Mouse (Mus musculus) C2C12 (cell line): Measurements from ENCODE around the gene Gm21987. TPM values are rescaled to one million over a fixed set of nuclear protein-coding genes. Genes with fewer than 3 reads are reported as not detected.
A peak's percentile ranks its signal among the peaks of the same experiment; 100 is the strongest.

ENCODE experiments used
- H3K27me3 ChIP-seq: one replicate; pipeline ENCODE4 v1.6.1; 2011; ENCODE audit not compliant: control insufficient read depth, insufficient read depth, insufficient read length
- H3K36me3 ChIP-seq: one replicate; pipeline ENCODE4 v1.6.1; 2011; ENCODE audit not compliant: control insufficient read depth, insufficient read depth
- H3K4me3 ChIP-seq: one replicate; pipeline ENCODE4 v1.5.1; 2011; ENCODE audit warnings: mild to moderate bottlenecking, control low read depth; ENCODE audit not compliant: poor library complexity, insufficient read depth, severe bottlenecking
- H3K79me2 ChIP-seq: one replicate; pipeline ENCODE4 v1.6.1; 2011; ENCODE audit not compliant: control insufficient read depth, insufficient read depth
- H3K79me3 ChIP-seq: one replicate; pipeline ENCODE4 v1.6.1; 2011; ENCODE audit warnings: low read depth, control low read depth
- H3ac ChIP-seq: one replicate; pipeline ENCODE3; 2011; ENCODE audit warnings: low read depth; ENCODE audit not compliant: control insufficient read depth, insufficient read length
- CEBPB ChIP-seq: IDR thresholded peaks from one replicate; pipeline ENCODE4 v1.6.1; 2011; ENCODE audit warnings: low read depth, mild to moderate bottlenecking, control low read depth, moderate library complexity
- CTCF ChIP-seq: IDR thresholded peaks from one replicate; pipeline ENCODE4 v1.5.1; 2011; ENCODE audit not compliant: control insufficient read depth, insufficient read depth, insufficient read length
- FOSL1 ChIP-seq: IDR thresholded peaks from one replicate; pipeline ENCODE4 v1.8.0; 2011; ENCODE audit warnings: mild to moderate bottlenecking, low read length; ENCODE audit not compliant: poor library complexity, insufficient read depth, severe bottlenecking
- MAX ChIP-seq: IDR thresholded peaks from one replicate; pipeline ENCODE4 v1.6.1; 2011; ENCODE audit warnings: mild to moderate bottlenecking, control low read depth
- MYOD1 ChIP-seq: IDR thresholded peaks from one replicate; pipeline ENCODE4 v1.6.1; 2011; ENCODE audit warnings: low read depth; ENCODE audit not compliant: control insufficient read depth, insufficient read length
- MYOG ChIP-seq: IDR thresholded peaks from one replicate; pipeline ENCODE4 v1.6.1; 2011; ENCODE audit not compliant: control insufficient read depth, insufficient read length; ENCODE audit errors: extremely low read depth
- USF1 ChIP-seq: IDR thresholded peaks from one replicate; pipeline ENCODE4 v1.6.1; 2011; ENCODE audit warnings: low read depth, mild to moderate bottlenecking, control low read depth, moderate library complexity
- polyA plus RNA-seq: library from polyadenylated mRNA; unstranded; fragments of >200 nt; fragmentation: generic; extraction: Trizol; gene quantifications from one replicate; pipeline ENCODE4 v1.2.1, GENCODE M21; 2012; ENCODE audit warnings: missing spikeins

Gm21987 gene
- polyA plus RNA-seq, 1 experiment = not detected

DNA sequence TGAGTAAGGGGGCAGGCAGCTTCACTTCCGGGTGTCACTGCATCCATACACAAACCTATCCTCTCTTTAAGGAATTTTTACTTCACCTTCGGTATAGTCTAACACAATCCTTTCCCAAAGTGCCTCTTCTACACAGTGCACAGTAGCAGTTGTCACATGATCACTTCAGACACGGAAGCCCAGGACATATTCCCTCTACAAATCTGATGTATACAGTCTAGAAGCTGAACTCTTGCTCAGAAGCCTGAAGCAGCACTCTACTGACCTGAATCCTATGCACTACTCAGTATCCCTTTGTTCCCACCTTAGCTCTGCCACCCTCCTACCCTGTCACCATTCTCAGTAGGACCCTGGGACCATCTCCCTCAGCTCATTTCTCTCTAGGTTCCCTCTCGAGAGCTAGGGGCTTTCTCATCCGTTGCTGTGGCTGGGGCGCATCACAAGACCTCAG is 38.4 kb downstream of the Gm21987 start:
- Histone ChIP-seq H3K79me3 (no peaks in the 10 kb centered on the region), H3K4me3 (no peak overlapping the region), H3ac (no peak overlapping the region), H3K79me2 (no peaks in the 10 kb centered on the region), H3K36me3 (no peaks in the 10 kb centered on the region), H3K27me3 (no peaks in the 10 kb centered on the region)
- TF ChIP-seq MYOG = no peak
- TF ChIP-seq MAX = no peak
- TF ChIP-seq MYOD1 = no peak
- no peak for TF ChIP-seq FOSL1
- TF ChIP-seq USF1 = no peak
- TF ChIP-seq CTCF = no peak
- no peak for TF ChIP-seq CEBPB

DNA sequence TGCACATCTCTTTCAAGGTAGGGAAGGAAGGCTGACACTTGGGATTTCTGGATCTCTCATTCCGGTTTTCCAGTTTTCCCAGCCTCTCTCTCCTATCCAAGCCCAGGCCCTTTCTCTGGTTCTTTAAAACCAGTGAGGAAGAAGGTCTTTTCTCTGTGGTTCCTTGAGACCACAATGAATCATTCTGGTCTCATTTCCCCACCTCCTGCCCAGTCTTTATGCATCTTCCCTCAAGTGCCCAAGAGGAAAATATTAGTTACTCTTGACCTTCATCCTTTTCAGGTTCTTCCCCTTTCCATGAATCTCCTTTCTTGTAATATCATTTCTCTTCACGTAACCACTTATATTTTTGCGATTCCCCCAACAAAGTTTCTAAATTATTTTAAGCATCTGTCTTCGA is 38.9 kb downstream of the Gm21987 start:
- TF ChIP-seq CEBPB (no peak), MAX (no peak), USF1 (no peak), MYOG (no peak), CTCF (no peak), MYOD1 (no peak), FOSL1 (no peak)
- Histone ChIP-seq H3ac (no peak overlapping the region), H3K27me3 (no peaks in the 10 kb centered on the region), H3K4me3 (no peak overlapping the region), H3K79me2 (no peaks in the 10 kb centered on the region), H3K36me3 (no peaks in the 10 kb centered on the region), H3K79me3 (no peaks in the 10 kb centered on the region)

DNA sequence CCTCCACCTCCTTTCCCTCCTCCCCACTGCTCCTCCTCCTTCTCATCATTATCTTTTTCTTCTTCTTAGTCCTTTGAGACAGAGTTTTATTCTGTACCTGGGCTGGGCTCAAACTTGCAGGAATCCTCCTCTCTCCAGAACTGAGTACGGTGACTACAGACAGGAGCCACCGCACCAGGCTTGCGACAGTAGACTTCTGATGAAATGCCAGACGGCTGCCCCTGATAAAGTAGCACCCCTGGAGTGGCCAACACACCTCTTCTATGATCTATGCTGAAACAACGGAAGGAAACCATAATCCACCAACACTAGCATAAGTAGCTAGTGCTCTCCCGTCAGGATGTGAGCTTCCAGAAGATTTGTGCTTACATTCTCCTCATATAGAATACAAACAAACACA is 40.5 kb downstream of the Gm21987 start:
- Histone ChIP-seq H3K27me3 (no peaks in the 10 kb centered on the region), H3K79me2 (no peaks in the 10 kb centered on the region), H3ac (no peak overlapping the region), H3K4me3 (no peak overlapping the region), H3K36me3 (no peaks in the 10 kb centered on the region), H3K79me3 (no peaks in the 10 kb centered on the region)
- no peak for TF ChIP-seq CEBPB
- no peak for TF ChIP-seq MYOD1

DNA sequence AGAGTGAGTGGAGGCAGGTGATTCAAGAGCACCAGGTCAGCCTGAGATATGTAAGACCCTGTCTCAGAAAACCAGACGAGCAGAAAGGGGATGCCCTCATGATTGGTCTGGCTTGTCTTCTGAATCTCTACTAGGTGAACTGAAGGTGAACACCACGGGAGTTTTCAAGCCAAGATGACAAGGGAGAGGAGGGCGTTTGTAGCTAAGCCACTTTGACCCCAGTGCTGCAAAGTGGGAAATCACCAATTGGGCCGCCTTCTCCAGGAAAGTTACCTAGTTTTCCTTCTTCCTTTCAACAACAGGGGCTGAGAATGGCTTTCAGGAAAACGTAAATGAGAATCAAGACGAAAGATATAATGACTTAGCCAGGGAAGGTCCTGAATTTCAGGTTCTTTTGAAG is 41.9 kb downstream of the Gm21987 start:
- Histone ChIP-seq H3K79me3 (no peaks in the 10 kb centered on the region), H3K36me3 (no peaks in the 10 kb centered on the region)

DNA sequence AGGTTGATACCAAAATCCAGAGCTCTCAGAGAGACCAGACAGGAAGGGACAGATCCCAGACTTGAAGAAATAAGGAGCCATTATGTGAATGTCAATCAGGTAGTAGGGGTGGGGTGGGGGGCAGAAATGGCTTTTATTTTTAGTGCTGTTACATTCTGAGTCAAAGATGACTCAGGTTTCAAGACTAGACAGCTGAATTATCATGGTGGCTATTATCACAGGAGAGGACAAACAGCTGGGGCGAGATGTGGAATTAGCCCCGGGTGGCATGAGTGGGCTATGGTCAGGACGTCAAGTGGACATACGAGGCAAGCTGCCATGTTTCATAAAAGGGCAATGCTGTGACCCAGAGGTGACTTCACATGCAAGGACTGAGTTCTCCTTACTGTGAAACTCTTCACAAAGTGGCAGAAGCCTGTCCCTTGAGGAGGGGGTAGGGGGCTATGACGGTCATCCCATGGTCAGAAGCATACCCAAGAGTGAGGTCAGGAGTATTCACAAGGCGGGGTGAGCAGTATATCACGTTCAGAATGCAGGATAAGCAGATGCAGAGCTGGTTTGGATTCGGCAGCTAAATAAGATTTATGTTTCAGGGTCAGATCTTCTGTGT is 42.5 kb downstream of the Gm21987 start:
- Histone ChIP-seq H3K79me2 (no peaks in the 10 kb centered on the region), H3K36me3 (no peaks in the 10 kb centered on the region), H3K27me3 (no peaks in the 10 kb centered on the region), H3K79me3 (no peaks in the 10 kb centered on the region), H3ac (no peak overlapping the region), H3K4me3 (no peak overlapping the region)
- no peak for TF ChIP-seq FOSL1
- no peak for TF ChIP-seq CTCF
- no peak for TF ChIP-seq MYOG
- peak; percentile 93 for TF ChIP-seq MYOD1

More for the DNA sequence above, 41.9 kb downstream of the Gm21987 start:
- no peaks in the 10 kb centered on the region for H3K79me2 ChIP-seq
- H3K4me3 ChIP-seq = no peak overlapping the region
- TF ChIP-seq MYOG = no peak
- no peak for TF ChIP-seq USF1
- TF ChIP-seq FOSL1 = no peak
- no peak for TF ChIP-seq MAX
- no peak for TF ChIP-seq MYOD1
- TF ChIP-seq CEBPB = no peak
- TF ChIP-seq CTCF = no peak
- H3ac ChIP-seq = no peak overlapping the region
- no peaks in the 10 kb centered on the region for H3K27me3 ChIP-seq

DNA sequence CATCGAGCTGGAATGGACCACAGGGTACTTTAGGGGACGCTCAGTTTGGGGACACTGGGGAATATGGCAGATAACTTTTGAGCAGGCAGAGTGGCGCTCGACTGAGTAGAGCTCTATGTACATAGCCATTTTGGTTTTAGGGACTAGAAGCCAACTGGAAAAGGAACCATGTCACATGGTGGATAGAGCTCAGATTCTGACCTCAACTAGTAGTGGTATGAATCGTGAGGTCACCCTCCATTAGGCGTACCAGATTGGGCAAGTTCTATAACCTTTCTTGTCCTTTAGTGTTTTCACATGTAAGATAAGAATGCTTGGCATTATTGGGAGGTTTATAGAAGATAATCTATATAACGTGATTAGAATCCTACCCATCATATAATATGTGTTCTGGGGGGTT is 43.5 kb downstream of the Gm21987 start:
- H3ac ChIP-seq = no peak overlapping the region
- TF ChIP-seq FOSL1 (no peak), CTCF (no peak), USF1 (no peak)
- H3K4me3 ChIP-seq = no peak overlapping the region

More for the DNA sequence above, 43.5 kb downstream of the Gm21987 start:
- H3K27me3 ChIP-seq = no peaks in the 10 kb centered on the region
- no peaks in the 10 kb centered on the region for H3K36me3 ChIP-seq
- no peaks in the 10 kb centered on the region for H3K79me3 ChIP-seq
- H3K79me2 ChIP-seq = no peaks in the 10 kb centered on the region
